Mouse (Mus musculus) adrenal gland, adult (tissue): ENCODE data around the gene Ap5z1.

Experiments used
- DNase-seq, 2 experiments: peaks; one replicate each; pipeline ENCODE4 v3.0.0; 2022 to 2023; ENCODE audit warnings: low spot score in 1 of 2; ENCODE audit not compliant: inconsistent age in 2 of 2

The Ap5z1 gene

GRCm38 (mm10) chr5:142469796-142470195, 6.1 kb downstream of the Ap5z1 start:
- DNase-seq = peak; percentile 64 to 74

GRCm38 (mm10) chr5:142473696-142474095, 10.0 kb downstream of the Ap5z1 start:
- no peak for DNase-seq

GRCm38 (mm10) chr5:142475669-142476068, 11.9 kb downstream of the Ap5z1 start:
- no peak for DNase-seq

DNA sequence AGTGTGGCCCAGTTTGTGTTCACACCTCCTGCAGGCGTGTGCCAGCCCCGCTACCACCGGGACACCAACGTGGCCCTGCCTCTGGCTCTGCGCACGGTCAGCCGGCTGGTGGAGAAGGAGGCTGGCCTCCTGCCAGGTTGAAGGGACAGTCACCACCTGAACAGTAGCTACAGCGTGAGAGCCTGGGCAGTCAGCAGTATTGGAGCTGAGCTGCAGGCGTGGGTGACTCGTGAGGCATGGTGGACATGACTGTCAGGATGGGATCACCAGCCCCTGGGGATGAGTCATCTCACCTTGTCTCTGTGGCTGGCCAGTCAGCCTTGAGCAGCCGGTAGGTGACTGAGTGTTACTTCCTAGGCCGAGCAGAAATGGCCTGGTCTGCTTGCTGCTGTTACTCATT, 13.6 kb downstream of the Ap5z1 start:
- peak; percentile 88 to 90 for DNase-seq

GRCm38 (mm10) chr5:142477866-142478615, 14.3 kb downstream of the Ap5z1 start:
- DNase-seq = peak in 1 of 2 experiments; percentile 58

- DNase-seq = peak; percentile 81 to 94
These were observed 15.2 kb downstream of the Ap5z1 start for GRCm38 (mm10) chr5:142478829-142479435.

- peak in 1 of 2 experiments; percentile 82 for DNase-seq
These were observed 18.8 kb downstream of the Ap5z1 start for GRCm38 (mm10) chr5:142482512-142482911.

DNA sequence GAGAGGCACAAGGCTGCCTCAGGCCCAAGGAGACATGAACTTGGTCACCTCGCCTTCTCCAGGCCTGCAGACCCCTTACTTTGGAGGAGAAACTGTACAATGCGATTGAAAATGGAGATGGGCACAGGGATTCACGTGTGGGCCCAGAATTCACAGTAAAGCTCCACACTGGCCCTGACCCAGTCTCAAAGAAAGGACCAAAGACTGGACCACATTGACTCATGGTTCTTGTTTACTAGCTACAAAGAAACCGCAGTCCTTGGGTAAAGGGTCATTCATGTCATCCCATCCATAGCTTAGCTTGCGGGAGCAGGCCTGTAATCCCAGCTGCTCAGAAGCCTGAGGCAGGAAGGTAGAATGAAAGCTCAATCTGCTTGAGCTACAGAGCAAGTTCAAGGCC, 19.8 kb downstream of the Ap5z1 start:
- peak in 1 of 2 experiments; percentile 70 for DNase-seq

GRCm38 (mm10) chr5:142486654-142487053, 22.9 kb downstream of the Ap5z1 start:
- DNase-seq = no peak

GRCm38 (mm10) chr5:142489955-142490707, 26.4 kb downstream of the Ap5z1 start:
- DNase-seq = no peak

GRCm38 (mm10) chr5:142493307-142493706, 29.6 kb downstream of the Ap5z1 start:
- DNase-seq = peak; percentile 53 to 77

DNA sequence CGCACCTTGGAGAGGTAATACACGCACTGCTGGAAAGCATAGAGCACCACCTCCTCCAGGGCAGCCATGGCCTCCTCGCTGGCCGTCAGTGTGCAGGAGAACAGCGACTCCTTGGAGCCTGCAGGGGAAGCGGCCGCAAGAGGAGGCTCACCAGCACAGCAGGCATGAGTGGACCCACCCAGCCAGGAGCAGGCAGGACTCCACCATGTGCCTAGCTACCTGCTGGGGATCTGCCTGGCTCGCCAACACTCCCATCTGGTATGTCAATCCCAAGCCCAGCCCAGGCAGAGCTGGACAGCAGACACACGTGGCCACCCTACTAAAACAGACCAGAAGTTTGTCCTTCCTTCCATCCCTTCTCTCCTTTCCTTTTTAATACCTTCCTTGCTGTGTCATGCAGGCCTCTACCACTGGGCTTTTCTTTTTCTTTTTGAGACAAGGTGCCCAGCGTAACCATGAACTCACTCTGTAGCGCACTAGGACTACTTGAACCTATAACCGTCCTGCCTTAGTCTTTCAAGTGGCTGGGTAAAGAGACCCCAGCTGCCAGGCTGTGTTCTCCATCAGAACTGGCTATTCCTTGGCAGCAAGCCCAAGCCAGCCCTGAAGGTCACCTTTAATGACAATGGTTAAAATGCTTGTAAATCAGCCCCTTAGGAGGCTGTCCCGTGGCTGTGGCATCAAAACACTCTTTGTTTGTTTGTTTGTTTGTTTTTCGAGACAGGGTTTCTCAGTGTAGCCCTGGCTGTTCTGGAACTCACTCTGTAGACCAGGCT, 31.8 kb downstream of the Ap5z1 start:
- peak; percentile 54 to 72 for DNase-seq

DNA sequence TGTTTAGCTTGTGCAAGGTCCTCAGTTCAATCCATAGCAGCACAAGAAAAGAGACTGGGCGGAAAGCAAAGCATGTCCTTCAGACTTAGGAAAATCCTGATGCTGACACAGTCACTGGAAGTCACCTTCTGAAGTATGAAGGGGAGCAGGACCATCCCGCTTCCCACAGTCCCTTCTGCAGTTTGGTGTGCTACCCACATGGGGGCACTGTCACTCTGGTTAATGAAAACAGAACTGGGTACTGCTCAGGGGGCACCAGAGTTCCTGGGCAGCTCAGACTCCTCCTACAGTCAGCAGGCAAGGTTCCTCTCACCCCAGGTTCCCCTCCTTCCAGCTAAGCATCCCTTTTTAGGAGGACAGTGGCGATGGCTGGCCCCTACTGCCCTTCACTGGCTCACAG, 35.2 kb downstream of the Ap5z1 start:
- DNase-seq = peak in 1 of 2 experiments; percentile 59

DNA sequence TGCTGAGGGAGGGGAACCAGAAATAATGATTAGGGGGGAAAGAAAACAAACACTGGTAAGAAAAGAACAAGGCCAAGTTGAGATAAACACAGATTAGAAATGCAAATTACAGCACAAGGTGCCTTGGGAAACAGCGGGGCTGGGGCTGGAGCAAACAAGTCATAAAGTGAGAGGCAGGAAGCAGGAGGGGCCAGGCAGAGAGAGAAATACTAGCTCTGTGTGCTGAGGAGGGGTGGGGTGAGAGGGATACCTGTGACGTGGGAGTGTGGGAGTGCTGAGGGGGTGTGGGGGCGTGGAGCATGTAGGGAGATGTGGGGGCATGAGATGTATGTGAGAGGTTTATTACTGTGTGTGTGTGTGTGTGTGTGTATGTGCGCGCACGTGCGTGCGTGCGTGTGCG, 37.2 kb downstream of the Ap5z1 start:
- DNase-seq = no peak

DNA sequence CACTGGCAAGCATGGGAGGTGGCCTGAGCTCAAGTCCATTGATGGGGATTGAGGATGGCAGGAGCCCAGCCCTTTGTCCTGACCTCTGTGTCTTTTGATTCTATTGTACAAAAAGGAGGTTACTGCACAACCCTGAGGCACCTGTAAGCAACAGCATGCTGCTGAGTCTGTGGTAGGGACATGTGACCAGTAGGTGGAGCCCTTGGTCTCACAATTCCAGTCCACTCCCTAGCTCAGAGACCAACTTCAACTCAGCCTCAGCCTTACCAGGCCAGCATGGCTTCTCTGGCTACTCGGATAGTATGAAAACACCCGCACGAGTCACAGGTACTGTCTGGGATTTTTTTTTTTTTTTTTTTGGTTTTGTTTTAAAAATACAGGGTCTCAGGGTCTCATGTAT, 38.7 kb downstream of the Ap5z1 start:
- DNase-seq = peak; percentile 83 to 93

DNA sequence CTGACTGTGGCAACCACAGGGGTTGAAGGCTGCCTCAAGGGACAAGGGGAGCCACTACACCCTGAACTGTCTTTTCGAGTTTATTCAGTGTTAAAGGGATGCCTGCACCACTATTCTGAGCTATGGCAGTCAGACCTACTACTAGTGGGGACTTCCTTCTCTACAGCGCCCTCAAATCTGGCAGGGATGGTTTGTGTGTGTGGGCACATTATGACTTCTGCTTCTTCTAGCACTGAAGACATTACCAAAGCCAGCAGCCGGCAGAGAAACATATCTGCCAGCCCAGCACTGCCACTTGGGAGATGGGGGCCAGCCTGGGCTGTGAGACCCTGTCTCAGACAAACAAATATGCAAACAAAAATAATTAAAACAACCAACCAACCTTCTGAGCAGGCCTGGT, 40.4 kb downstream of the Ap5z1 start:
- DNase-seq = no peak

- DNase-seq = peak in 1 of 2 experiments; percentile 48
These were observed 42.1 kb downstream of the Ap5z1 start for GRCm38 (mm10) chr5:142505695-142506423.

DNA sequence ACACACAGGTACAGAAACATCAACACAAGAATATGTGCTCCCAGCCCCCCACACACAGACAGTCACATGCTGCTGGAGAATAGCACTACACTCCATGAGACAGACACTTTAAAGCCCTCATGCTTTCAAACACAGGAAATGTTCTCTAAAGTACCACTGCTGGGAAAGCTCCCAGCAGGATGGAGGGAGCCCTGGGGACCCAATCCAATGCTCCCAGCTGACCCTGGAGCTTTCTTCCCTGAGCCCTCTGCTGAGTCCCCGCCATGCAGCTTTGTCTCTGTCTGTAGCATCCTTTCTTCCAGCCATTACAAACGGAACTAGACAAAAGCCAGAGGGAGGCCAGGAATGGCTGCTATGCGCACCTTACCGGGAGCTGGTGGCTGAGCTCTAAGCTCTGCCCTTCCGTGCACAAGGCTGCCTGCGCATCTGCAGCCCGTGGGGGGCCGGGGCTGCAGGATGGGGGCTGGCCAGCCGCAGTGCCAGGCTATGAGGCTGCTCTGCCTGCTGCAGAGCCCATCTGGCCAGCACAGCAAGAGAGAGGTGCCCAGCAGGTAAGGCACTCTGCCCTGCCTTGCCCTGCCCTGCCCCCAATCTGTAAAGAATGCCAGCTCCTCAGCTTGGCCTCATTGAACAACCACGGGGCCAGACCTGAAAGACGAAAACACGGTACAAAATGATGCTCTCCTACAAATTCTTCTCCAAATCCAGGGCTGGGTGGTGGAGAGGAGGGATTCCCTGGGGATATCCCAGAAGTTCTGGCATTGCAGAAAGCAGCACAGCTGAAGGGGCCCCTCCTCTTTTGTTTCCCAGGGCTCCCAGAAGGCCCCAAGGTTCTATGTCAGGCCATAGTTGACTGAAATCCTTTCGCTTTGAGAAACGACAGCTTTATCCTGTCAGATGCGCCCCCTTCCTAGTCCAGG, 45.7 kb downstream of the Ap5z1 start:
- no peak for DNase-seq

DNA sequence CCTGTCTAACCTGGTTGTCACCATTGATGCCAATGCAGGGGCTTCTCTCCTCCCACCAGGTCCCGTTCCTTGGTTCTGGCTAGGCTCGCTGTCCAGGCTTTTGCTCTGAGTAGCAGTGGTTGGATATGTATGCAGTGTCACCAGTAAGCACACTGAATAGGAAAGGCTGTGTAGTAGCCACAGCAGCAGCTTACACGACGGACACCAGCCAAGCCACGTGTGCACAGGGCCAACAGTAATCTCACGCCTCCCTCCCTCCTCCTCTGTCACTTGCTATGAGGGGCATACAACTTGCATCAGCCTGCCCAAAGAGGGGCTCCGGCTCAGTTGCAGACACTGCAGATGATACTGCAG, 46.3 kb downstream of the Ap5z1 start:
- no peak for DNase-seq
